Comparison of ENCODE assay signal across 32 mouse cellular contexts in the genomic region with DNA sequence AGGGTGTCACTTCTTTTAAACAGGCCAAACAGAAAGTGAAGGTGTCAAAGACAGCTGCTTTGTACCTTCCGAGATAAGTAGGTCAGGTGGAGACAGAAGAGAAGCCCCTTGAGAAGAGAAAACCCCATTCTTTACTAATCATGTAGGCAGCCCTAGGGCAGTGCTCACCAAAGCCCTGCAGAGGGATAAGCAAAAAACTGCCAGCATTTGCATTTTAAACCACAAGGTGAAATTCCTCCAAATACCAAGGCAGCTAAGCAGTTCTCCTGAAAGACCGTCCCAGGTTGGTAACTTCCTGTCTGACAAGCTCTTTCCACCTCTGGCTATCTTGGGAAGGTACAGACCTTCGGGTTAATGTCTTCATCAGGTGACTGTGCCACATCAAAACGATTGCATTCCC. TPM values are rescaled to one million over a fixed set of nuclear protein-coding genes. Genes with fewer than 3 reads are reported as not detected.
DNase-seq lines count a peak whose midpoint lies in the region; ATAC-seq lines count a peak whose summit lies in the region.
"Had no signal": no experiment of that assay in that cellular context is flagged by ENCODE, and none has a peak within 500 bp of the region (broad histone marks: within the 10 kb centered on the region; RNA-seq: fewer than 3 reads in every experiment).

No protein-coding gene starts in this region.

- no peaks in the 10 kb centered on the region; the same call in 1 of the 2 replicates for H3K27me3 ChIP-seq in intestine, embryonic 15.5 days (replicated peaks)
- H3K27me3 ChIP-seq: embryonic facial prominence, embryonic 13.5 days; forebrain, embryonic 12.5 days; forebrain, embryonic 15.5 days; heart, embryonic 12.5 days; heart, embryonic 15.5 days; hindbrain, embryonic 13.5 days; Patski had no signal

- H3K9ac ChIP-seq in intestine, embryonic 15.5 days, result no peak overlapping the region
- H3K9ac ChIP-seq: forebrain, embryonic 12.5 days; forebrain, embryonic 15.5 days; heart, embryonic 12.5 days; heart, embryonic 15.5 days; hindbrain, embryonic 13.5 days had no signal

- H3K4me2 ChIP-seq in intestine, embryonic 15.5 days (replicated peaks), result no peak overlapping the region
- H3K4me2 ChIP-seq: embryonic facial prominence, embryonic 13.5 days; forebrain, embryonic 12.5 days; forebrain, embryonic 15.5 days; heart, embryonic 12.5 days; heart, embryonic 15.5 days; hindbrain, embryonic 13.5 days had no signal

- H3K36me3 ChIP-seq in intestine, embryonic 15.5 days, result no peaks in the 10 kb centered on the region
- H3K36me3 ChIP-seq: embryonic facial prominence, embryonic 10.5 days; embryonic facial prominence, embryonic 13.5 days; forebrain, embryonic 12.5 days; forebrain, embryonic 15.5 days; G1E; heart, embryonic 12.5 days; heart, embryonic 15.5 days; hindbrain, embryonic 10.5 days; hindbrain, embryonic 13.5 days had no signal

- peaks cover 4% of the 10 kb centered on the region; the same call in 1 of the 2 replicates for H3K4me1 ChIP-seq in intestine, embryonic 15.5 days (replicated peaks)

- H3K27ac ChIP-seq in intestine, embryonic 15.5 days, result no peak overlapping the region
- H3K27ac ChIP-seq: embryonic facial prominence, embryonic 10.5 days; embryonic facial prominence, embryonic 13.5 days; forebrain, embryonic 12.5 days; forebrain, embryonic 15.5 days; heart, embryonic 15.5 days; hindbrain, embryonic 10.5 days; hindbrain, embryonic 13.5 days; hindbrain, postnatal 0 days had no signal

- ATAC-seq in intestine, embryonic 15.5 days, result no peak
- ATAC-seq: activated CD4-positive, CD25-positive, alpha-beta regulatory T cell, adult 4 months; CD4-positive, CD25-positive, alpha-beta regulatory T cell, adult 4 months; forebrain, embryonic 15.5 days; hindbrain, postnatal 0 days; Patski had no signal

- peak; percentile 24 for DNase-seq in thymus, postnatal 14 days
- no peak for DNase-seq in thymus, postnatal 36 days
- peak; percentile 63 for DNase-seq in R1 (ENCODE audit: low read depth, low spot score)
- DNase-seq in thymus, postnatal 4 days, result peak; percentile 31
- DNase-seq in layer of hippocampus, adult 11-12 months (ENCODE audit: low spot score), result no peak
- DNase-seq: adrenal gland, adult 8-10 months; adrenal gland, postnatal 25 days; cerebellum, adult 11-12 months; cerebellum, adult 8-10 months; cerebellum, postnatal 10 days; cerebellum, postnatal 36 days; embryo, embryonic 11 days; gastrocnemius, postnatal 25 days; heart, adult 18-20 months; heart, postnatal 10 days; heart, postnatal 36 days had no signal

- no peak overlapping the region for H3K4me3 ChIP-seq in intestine, embryonic 15.5 days (replicated peaks)
- H3K4me3 ChIP-seq: embryonic facial prominence, embryonic 10.5 days; embryonic facial prominence, embryonic 13.5 days; erythroblast, embryonic 14.5 days; forebrain, embryonic 12.5 days; forebrain, embryonic 15.5 days; heart, embryonic 12.5 days; heart, embryonic 15.5 days; hindbrain, embryonic 10.5 days; hindbrain, embryonic 13.5 days had no signal

- H3K9me3 ChIP-seq in intestine, embryonic 15.5 days, result no peaks in the 10 kb centered on the region
- H3K9me3 ChIP-seq: embryonic facial prominence, embryonic 10.5 days; embryonic facial prominence, embryonic 13.5 days; forebrain, embryonic 12.5 days; forebrain, embryonic 15.5 days; G1E; heart, embryonic 12.5 days; heart, embryonic 15.5 days; hindbrain, embryonic 10.5 days; hindbrain, embryonic 13.5 days had no signal

- 60% methylated on average over 4 of the region's 4 CpGs for WGBS in intestine, embryonic 15.5 days

RNA-seq across cellular contexts. Expression of a gene that starts 4.3 kb away (rescaled TPM):
- 17.0 and 18.9 TPM in 2 replicates for polyA plus RNA-seq in intestine, embryonic 15.5 days (2015; fragmentation: Nextera tagmentation; extraction: Ambion mirVana)

RNA-seq across cellular contexts. Expression of a gene that starts 20.9 kb away (rescaled TPM):
- polyA plus RNA-seq in intestine, embryonic 15.5 days (2015; fragmentation: Nextera tagmentation; extraction: Ambion mirVana), result 0.13 and 0.33 TPM in 2 replicates
- polyA plus RNA-seq: activated CD4-positive, CD25-positive, alpha-beta regulatory T cell, adult 4 months; C2C12; CD4-positive, CD25-positive, alpha-beta regulatory T cell, adult 4 months; erythroblast, embryonic 14.5 days; G1E; Patski had no signal

RNA-seq across cellular contexts. Expression of a gene that starts 27.1 kb away (rescaled TPM):
- polyA plus RNA-seq in intestine, embryonic 15.5 days (2015; fragmentation: Nextera tagmentation; extraction: Ambion mirVana), result 0.11 and 0.43 TPM in 2 replicates
- polyA plus RNA-seq: erythroblast, embryonic 14.5 days; G1E had no signal

RNA-seq across cellular contexts. Expression of a gene that starts 47.2 kb away (rescaled TPM):
- polyA plus RNA-seq in intestine, embryonic 15.5 days (2015; fragmentation: Nextera tagmentation; extraction: Ambion mirVana), result 2.5 and 2.7 TPM in 2 replicates
- polyA plus RNA-seq: activated CD4-positive, CD25-positive, alpha-beta regulatory T cell, adult 4 months; erythroblast, embryonic 14.5 days; G1E had no signal

RNA-seq across cellular contexts. Expression of a gene that starts 53.2 kb away (rescaled TPM):
- polyA plus RNA-seq in intestine, embryonic 15.5 days (2015; fragmentation: Nextera tagmentation; extraction: Ambion mirVana), result 4.8 and 4.9 TPM in 2 replicates

Comparison
In these comparisons a context has a peak if more than half of its experiments do, and no peak if none do; other contexts are left out.
1. DNase-seq: peak in thymus, postnatal 14 days (single experiment), R1 (single experiment) and thymus, postnatal 4 days (single experiment); none in thymus, postnatal 36 days (0 of 2) and layer of hippocampus, adult 11-12 months (single experiment).